Mouse (Mus musculus): Measurements from ENCODE around the gene Borcs6. TPM values are rescaled to one million over a fixed set of nuclear protein-coding genes. Genes with fewer than 3 reads are reported as not detected.

Borcs6 gene
- total RNA-seq, 2 experiments from 2014 or later = 0.46 to 3.5 TPM

DNA sequence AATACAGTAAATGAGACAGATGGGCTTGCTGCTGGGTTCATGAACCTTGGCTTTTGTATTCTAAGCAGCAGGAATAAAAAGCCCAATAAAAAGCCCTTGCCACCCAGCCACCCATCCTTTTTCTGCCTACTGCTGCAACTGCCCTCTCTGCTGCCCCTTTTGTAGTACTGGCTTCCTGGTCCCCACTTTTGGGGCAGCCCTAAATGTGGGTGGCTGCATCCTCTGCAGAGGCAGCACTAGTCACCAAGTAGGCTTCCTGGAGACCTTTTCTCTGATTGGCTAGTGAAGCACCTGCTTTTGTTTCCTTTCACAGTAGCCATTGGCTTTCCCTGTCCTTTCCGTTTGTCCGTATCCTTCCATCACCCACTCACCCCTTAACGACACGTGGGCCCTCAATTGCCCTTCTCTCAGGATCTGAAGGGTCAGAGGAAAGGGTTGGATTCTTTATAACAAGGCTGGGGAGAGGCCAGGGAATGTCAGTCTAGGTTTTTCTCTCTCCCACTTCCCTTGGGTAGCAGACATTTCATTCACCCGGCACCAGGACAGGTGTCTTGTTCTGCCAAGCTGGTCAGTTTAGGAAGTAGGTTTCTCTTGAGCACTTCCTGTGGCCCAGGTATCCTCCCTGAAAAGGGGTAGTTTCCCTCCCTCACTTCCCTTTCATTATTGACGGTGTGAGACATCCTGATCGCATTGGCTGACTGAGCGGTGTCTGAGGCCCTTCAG lies 38.7 kb downstream of the Borcs6 start:
- no peak for ATAC-seq (replicated peaks; ENCODE audit: low FRiP score, low TSS enrichment, poor library complexity, severe bottlenecking)

DNA sequence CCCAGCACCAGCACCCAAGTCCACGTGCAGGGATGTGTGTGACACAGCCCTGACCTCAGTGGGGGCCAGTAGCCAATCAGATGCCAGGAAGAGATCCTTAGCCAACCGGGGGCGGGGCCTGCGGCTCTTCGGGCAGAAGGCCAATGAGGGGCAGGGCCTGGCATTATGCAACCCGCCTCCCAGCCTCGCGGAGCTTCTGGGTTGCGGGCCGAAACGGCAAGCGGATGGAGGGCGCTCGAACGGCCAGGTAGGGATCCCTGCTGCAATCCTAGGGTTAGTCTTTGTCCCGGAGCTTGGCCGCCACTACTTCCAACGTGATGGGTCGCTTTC lies 39.2 kb downstream of the Borcs6 start:
- peak; percentile 43 for ATAC-seq (replicated peaks; ENCODE audit: low FRiP score, low TSS enrichment, poor library complexity, severe bottlenecking)

GRCm38 (mm10) chr11:69099177-69099914 lies 39.8 kb downstream of the Borcs6 start:
- no peak for ATAC-seq (replicated peaks; ENCODE audit: low FRiP score, low TSS enrichment, poor library complexity, severe bottlenecking)

- ATAC-seq (replicated peaks; ENCODE audit: low FRiP score, low TSS enrichment, poor library complexity, severe bottlenecking) = peak; percentile 21
These were observed 40.4 kb downstream of the Borcs6 start for GRCm38 (mm10) chr11:69099915-69100345.

DNA sequence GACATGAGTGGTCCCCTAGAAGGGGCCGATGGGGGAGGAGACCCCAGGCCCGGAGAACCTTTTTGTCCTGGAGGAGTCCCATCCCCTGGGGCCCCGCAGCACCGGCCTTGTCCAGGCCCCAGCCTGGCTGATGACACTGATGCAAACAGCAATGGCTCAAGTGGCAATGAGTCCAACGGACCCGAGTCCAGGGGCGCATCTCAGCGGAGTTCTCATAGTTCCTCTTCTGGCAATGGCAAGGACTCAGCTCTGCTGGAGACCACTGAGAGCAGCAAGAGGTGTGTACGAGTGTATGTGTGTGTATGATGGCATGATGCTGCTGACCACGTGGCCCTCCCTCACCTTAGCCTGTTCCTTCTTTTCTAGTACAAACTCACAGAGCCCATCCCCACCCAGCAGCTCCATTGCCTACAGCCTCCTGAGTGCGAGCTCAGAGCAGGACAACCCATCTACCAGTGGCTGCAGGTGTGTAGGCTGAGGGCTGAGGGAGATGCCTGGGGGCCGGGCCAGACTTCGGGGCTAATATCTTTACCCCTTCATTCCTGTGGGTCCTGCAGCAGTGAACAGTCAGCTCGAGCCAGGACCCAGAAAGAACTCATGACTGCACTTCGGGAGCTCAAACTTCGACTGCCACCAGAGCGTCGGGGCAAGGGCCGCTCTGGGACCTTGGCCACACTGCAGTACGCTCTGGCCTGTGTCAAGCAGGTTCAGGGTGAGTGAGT lies 41.3 kb downstream of the Borcs6 start:
- ATAC-seq (replicated peaks; ENCODE audit: low FRiP score, low TSS enrichment, poor library complexity, severe bottlenecking) = no peak

DNA sequence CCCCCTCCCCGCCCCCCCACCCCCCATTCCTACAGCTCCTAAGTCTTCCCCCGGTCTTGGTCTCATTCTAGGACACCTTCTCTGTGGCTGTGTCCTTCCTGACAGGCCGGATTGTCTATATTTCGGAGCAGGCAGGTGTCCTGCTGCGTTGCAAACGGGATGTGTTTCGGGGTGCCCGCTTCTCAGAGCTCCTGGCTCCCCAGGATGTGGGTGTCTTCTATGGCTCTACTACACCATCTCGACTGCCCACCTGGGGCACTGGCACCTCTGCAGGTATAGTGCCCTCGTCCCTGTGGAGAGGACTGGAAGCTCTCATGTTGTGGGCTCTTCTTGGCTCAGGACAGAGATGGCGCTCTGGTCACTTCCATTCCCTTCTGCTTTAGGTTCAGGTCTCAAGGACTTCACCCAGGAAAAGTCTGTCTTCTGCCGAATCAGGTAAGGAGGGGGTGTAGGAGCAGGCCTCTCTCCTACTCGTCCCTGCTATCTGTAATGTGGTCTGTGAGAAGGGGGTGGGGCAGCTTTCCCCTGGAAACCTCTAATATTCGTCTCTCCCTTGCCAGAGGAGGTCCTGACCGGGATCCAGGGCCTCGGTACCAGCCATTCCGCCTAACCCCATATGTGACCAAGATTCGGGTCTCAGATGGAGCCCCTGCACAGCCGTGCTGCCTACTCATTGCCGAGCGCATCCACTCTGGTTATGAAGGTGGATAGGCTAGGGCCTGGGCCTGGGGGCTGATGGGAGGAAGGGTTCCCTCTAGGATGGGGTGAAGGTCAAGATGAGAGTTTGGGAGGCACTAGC lies 42.3 kb downstream of the Borcs6 start:
- no peak for ATAC-seq (replicated peaks; ENCODE audit: low FRiP score, low TSS enrichment, poor library complexity, severe bottlenecking)

DNA sequence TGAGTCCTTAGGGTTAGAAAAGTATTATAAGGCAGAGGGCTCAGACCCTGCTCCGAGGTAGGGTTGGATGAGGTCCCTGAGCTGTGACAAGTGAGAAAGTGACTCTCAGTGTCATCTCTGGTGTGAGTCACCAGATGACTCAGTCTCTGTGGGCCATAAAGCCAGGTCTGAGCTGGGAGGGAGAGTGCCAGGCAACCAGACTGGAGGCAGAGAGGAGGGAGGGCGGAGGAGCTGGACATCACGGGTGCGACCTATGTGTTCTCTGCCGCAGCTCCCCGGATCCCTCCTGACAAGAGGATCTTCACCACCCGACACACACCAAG lies 42.8 kb downstream of the Borcs6 start:
- no peak for ATAC-seq (replicated peaks; ENCODE audit: low FRiP score, low TSS enrichment, poor library complexity, severe bottlenecking)

DNA sequence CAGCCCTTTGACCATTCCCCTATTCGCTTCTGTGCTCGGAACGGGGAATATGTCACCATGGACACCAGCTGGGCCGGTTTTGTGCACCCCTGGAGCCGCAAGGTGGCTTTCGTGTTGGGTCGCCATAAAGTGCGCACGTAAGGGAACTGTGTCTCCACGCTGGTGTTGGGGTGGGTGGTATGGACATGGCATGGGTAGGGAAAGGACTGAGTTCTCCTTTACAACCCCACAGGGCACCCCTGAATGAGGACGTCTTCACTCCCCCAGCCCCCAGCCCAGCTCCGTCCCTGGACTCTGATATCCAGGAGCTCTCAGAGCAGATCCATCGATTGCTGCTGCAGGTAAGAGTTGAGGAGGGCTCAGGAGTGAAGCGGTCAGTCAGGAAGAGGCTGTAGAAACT lies 43.6 kb downstream of the Borcs6 start:
- ATAC-seq (replicated peaks; ENCODE audit: low FRiP score, low TSS enrichment, poor library complexity, severe bottlenecking) = no peak

DNA sequence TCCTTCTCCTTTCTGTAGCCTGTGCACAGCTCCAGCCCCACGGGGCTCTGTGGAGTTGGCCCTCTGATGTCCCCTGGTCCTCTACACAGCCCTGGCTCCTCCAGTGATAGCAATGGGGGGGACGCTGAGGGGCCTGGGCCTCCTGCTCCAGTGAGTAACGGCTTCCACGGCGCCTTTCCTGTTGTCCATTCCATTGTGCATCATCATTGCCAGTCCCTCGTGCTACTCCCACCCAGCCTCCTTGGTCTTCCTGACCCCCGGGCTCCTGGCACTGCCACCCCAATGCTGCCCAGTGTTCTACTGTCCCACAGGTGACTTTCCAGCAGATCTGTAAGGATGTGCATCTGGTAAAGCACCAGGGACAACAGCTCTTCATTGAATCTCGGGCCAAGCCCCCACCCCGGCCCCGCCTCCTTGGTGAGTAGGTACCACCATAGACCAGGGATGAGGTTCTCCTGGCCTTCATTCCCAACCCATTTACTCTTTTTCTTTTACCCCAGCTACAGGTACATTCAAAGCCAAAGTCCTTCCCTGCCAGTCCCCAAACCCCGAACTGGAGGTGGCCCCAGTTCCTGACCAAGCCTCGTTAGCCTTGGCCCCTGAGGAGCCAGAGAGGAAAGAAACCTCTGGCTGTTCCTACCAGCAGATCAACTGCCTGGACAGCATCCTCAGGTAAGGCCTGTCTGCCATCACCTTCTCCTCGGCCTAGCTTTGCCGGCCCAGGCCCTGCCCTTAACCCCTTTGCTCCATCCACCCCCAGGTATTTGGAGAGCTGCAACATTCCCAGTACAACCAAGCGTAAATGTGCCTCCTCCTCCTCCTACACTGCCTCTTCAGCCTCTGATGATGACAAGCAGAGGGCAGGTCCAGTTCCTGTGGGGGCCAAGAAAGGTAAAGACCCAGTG lies 44.3 kb downstream of the Borcs6 start:
- no peak for ATAC-seq (replicated peaks; ENCODE audit: low FRiP score, low TSS enrichment, poor library complexity, severe bottlenecking)

DNA sequence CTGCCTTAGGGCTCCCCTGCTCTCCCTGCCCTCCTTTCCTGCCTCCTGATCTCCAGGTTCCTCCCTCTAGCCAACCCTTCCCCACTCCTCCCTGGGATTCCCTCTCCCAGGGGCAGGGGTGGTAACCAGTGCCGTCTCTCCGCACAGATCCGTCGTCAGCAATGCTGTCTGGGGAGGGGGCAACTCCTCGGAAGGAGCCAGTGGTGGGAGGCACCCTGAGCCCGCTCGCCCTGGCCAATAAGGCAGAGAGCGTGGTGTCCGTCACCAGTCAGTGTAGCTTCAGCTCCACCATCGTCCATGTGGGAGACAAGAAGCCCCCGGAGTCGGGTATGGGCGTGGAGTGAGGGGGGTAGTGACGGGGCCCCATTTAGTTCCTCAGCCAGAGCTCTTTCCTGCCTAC lies 45.0 kb downstream of the Borcs6 start:
- ATAC-seq (replicated peaks; ENCODE audit: low FRiP score, low TSS enrichment, poor library complexity, severe bottlenecking) = no peak

- no peak for ATAC-seq (replicated peaks; ENCODE audit: low FRiP score, low TSS enrichment, poor library complexity, severe bottlenecking)
These were observed 45.7 kb downstream of the Borcs6 start for GRCm38 (mm10) chr11:69105227-69105626.

- no peak for ATAC-seq (replicated peaks; ENCODE audit: low FRiP score, low TSS enrichment, poor library complexity, severe bottlenecking)
These were observed 46.3 kb downstream of the Borcs6 start for GRCm38 (mm10) chr11:69105796-69106195.

GRCm38 (mm10) chr11:69106299-69106698 lies 46.8 kb downstream of the Borcs6 start:
- no peak for ATAC-seq (replicated peaks; ENCODE audit: low FRiP score, low TSS enrichment, poor library complexity, severe bottlenecking)

GRCm38 (mm10) chr11:69106842-69107241 lies 47.3 kb downstream of the Borcs6 start:
- ATAC-seq (replicated peaks; ENCODE audit: low FRiP score, low TSS enrichment, poor library complexity, severe bottlenecking) = no peak

DNA sequence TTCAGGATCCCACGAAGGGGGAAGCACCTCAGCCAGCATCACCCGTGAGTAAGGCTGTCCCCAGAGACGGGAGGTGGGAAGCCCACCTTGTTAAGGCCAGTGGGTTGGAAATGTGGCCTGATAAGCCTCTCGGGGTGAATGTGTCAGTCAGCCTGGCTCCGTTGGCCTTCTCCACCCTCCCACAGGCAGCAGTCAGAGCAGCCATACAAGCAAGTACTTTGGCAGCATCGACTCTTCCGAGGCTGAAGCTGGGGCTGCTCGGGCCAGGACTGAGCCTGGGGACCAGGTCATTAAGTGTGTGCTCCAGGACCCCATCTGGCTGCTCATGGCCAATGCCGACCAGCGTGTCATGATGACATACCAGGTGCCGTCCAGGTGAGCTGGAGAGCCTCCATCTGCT lies 48.2 kb downstream of the Borcs6 start:
- no peak for ATAC-seq (replicated peaks; ENCODE audit: low FRiP score, low TSS enrichment, poor library complexity, severe bottlenecking)

DNA sequence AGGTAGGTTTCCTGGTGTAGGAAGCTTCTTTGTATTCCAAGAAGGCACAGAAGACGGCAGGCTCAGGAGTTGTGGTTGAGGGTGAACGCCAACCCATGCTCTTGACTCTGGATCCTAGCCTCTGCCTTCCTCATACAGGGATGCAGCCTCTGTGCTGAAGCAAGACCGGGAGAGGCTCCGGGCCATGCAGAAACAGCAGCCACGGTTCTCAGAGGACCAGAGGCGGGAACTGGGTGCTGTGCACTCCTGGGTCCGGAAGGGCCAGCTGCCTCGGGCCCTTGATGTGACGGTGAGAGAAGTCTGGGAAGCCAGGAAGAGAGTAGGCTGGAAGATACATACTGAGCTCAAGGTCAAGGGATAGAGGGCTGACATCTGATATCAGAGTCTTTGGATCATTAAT lies 48.7 kb downstream of the Borcs6 start:
- no peak for ATAC-seq (replicated peaks; ENCODE audit: low FRiP score, low TSS enrichment, poor library complexity, severe bottlenecking)

GRCm38 (mm10) chr11:69109032-69109900 lies 49.7 kb downstream of the Borcs6 start:
- no peak for ATAC-seq (replicated peaks; ENCODE audit: low FRiP score, low TSS enrichment, poor library complexity, severe bottlenecking)

Measured in megakaryocyte-erythroid progenitor cell, adult 5-6 weeks (primary cell).